Mouse (Mus musculus): ENCODE measurements at regions not wholly inside any gene's neighbourhood (a gene's known extent, or its start where the extent isn't known, plus 50 kb on each side); places are given as distances from the start of the nearest gene placed in this dataset.

DNA sequence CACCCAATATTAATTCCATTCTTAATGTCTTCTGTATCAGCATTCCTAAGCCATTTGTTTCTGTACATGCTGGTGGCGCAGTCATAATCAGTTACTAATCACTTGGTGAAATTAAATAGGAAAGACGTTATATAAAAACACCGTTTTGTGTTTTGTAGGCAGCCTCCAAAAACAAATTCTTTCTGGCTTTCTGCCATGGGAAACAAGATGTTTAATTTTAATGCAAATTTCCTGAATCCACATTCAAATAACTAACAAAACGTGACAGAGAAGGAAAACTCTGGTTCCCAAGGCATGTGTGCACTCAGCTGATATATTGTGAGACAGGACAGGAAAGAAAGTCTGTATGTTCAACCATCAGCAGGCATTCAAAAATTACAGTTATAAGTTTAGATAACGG is 97.6 kb downstream of the Lyplal1 start:
- no peak for TF ChIP-seq POLR2A (IDR thresholded peaks at IDR 0.05; ENCODE audit: low read depth, low read length)
- 76% methylated on average over 5 of the region's 5 CpGs for WGBS
- no peaks in the 10 kb centered on the region for H3K4me1 ChIP-seq (ENCODE audit: control insufficient read depth, insufficient read depth, low read length)
- no peaks in the 10 kb centered on the region for H3K36me3 ChIP-seq (ENCODE audit: control insufficient read depth, insufficient read depth, low read length)
- H3K27ac ChIP-seq (ENCODE audit: insufficient read depth, low read depth, low read length) = no peak overlapping the region
- no peaks in the 10 kb centered on the region for H3K27me3 ChIP-seq (replicated peaks; ENCODE audit: control insufficient read depth, insufficient read depth, low read length)
- no peak for DNase-seq
- no peak overlapping the region for H3K4me3 ChIP-seq (ENCODE audit: insufficient read depth, low read depth, low read length)

DNA sequence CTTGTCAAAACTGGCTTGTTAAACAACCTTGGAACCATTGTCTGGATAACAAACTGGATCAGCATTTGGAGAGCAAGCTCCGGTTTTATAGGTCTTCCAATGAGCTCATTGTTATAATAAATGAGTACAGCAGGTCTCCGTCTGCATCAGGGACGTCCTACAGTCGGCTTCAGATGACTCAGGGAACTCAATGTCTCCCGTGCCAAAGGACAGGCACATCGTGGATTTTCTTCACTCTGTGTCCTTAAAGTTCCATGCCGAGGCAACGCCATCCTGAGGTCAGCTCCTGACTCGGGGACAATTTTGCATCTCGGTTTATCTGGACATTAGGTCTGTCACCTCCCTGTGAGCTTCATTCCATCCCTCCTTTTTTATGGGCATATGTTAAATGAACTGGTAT is 85.2 kb downstream of the Lyplal1 start:
- TF ChIP-seq CTCF (conservative IDR thresholded peaks at IDR 0.05; ENCODE audit: insufficient read depth, insufficient read length, low read depth, low read length) = no peak
- no peak for TF ChIP-seq POLR2A (IDR thresholded peaks at IDR 0.05; ENCODE audit: low read depth, low read length)
- H3K27ac ChIP-seq (ENCODE audit: insufficient read depth, low read depth, low read length) = no peak overlapping the region
- no peaks in the 10 kb centered on the region for H3K27me3 ChIP-seq (replicated peaks; ENCODE audit: control insufficient read depth, insufficient read depth, low read length)
- no peaks in the 10 kb centered on the region for H3K4me1 ChIP-seq (ENCODE audit: control insufficient read depth, insufficient read depth, low read length)
- H3K4me3 ChIP-seq (ENCODE audit: insufficient read depth, low read depth, low read length) = no peak overlapping the region
- no peaks in the 10 kb centered on the region for H3K36me3 ChIP-seq (ENCODE audit: control insufficient read depth, insufficient read depth, low read length)
- DNase-seq = no peak
- WGBS = 65% methylated on average over 10 of the region's 10 CpGs

DNA sequence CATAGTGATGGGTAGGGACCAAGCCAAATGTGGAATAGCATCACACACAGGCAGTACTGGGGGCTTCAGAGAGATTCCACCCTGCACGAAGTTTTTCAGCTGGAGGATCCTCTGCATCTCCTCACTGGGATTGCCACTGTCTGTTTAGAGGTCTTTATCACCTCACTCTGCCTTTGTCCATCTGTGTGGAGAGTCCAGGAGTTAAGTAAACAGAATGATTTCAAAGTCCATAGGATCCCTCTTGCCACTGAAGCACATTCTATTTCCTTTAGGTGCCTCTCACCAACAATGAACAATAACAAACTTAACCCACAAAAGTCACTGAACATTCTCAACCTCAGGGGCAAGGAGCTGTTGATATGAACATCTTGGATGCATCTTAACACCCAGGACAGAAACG is 82.7 kb downstream of the Lyplal1 start:
- no peak for TF ChIP-seq CTCF (conservative IDR thresholded peaks at IDR 0.05; ENCODE audit: insufficient read depth, insufficient read length, low read depth, low read length)
- no peak for TF ChIP-seq POLR2A (IDR thresholded peaks at IDR 0.05; ENCODE audit: low read depth, low read length)
- Histone ChIP-seq H3K4me3 (ENCODE audit: insufficient read depth, low read depth, low read length) (no peak overlapping the region), H3K27me3 (replicated peaks; ENCODE audit: control insufficient read depth, insufficient read depth, low read length) (no peaks in the 10 kb centered on the region), H3K4me1 (ENCODE audit: control insufficient read depth, insufficient read depth, low read length) (no peaks in the 10 kb centered on the region), H3K27ac (ENCODE audit: insufficient read depth, low read depth, low read length) (no peak overlapping the region), H3K36me3 (ENCODE audit: control insufficient read depth, insufficient read depth, low read length) (no peaks in the 10 kb centered on the region)
- WGBS = 53% methylated on average over 2 of the region's 2 CpGs
- DNase-seq = no peak

Measured in kidney, adult 2 months (tissue).